Mouse (Mus musculus) NIH3T3 (cell line): ENCODE results near the gene Fam167b.

Experiments used
- DNase-seq: peaks from one replicate; pipeline ENCODE4 v3.0.0-alpha.2; 2012; ENCODE audit warnings: low read depth

Gene Fam167b

GRCm38 (mm10) chr4:129578466-129578865, at the start of gene Fam167b:
Fam167b (minus strand) TSS chr4:129578549.
- DNase-seq: no peak

GRCm38 (mm10) chr4:129626035-129626434, 47.7 kb upstream of the Fam167b start:
- DNase-seq: no peak

- DNase-seq: no peak
These were observed 47.1 kb upstream of the Fam167b start for GRCm38 (mm10) chr4:129625496-129625895.

- no peak for DNase-seq
These were observed 46.7 kb upstream of the Fam167b start for GRCm38 (mm10) chr4:129625029-129625370.

- DNase-seq: peak; percentile 94
These were observed 46.1 kb upstream of the Fam167b start for GRCm38 (mm10) chr4:129624281-129625028.

GRCm38 (mm10) chr4:129623681-129624091, 45.3 kb upstream of the Fam167b start, which contains the start of gene Ccdc28b:
Ccdc28b (minus strand) TSS chr4:129623947.
- DNase-seq: peak; percentile 68

GRCm38 (mm10) chr4:129622803-129623535, 44.6 kb upstream of the Fam167b start:
- DNase-seq: peak; percentile 19

- no peak for DNase-seq
These were observed 43.9 kb upstream of the Fam167b start for GRCm38 (mm10) chr4:129622120-129622802.

GRCm38 (mm10) chr4:129621283-129621841, 43.0 kb upstream of the Fam167b start:
- no peak for DNase-seq

GRCm38 (mm10) chr4:129620419-129621282, 42.3 kb upstream of the Fam167b start:
- DNase-seq: no peak

GRCm38 (mm10) chr4:129618786-129619691, 40.7 kb upstream of the Fam167b start, which contains the start of gene Iqcc:
Iqcc (minus strand) TSS chr4:129619099.
- DNase-seq: peak; percentile 98

GRCm38 (mm10) chr4:129618031-129618430, 39.7 kb upstream of the Fam167b start:
- no peak for DNase-seq

- DNase-seq: no peak
These were observed 38.8 kb upstream of the Fam167b start for GRCm38 (mm10) chr4:129617121-129617641.

- no peak for DNase-seq
These were observed 38.3 kb upstream of the Fam167b start for GRCm38 (mm10) chr4:129616631-129617030.

- no peak for DNase-seq
These were observed 37.5 kb upstream of the Fam167b start for GRCm38 (mm10) chr4:129615801-129616290.

- DNase-seq: peak; percentile 31
These were observed 35.7 kb upstream of the Fam167b start, which contains the start of gene Dcdc2b for GRCm38 (mm10) chr4:129614093-129614492. Dcdc2b (minus strand) TSS chr4:129614257.

- no peak for DNase-seq
These were observed 32.1 kb upstream of the Fam167b start for GRCm38 (mm10) chr4:129610472-129610871.

GRCm38 (mm10) chr4:129610026-129610425, 31.7 kb upstream of the Fam167b start:
- DNase-seq: no peak

- no peak for DNase-seq
These were observed 30.8 kb upstream of the Fam167b start for GRCm38 (mm10) chr4:129609139-129609631.
